Mouse (Mus musculus): ENCODE results near the gene Hist1h4h. TPM values are rescaled to one million over a fixed set of nuclear protein-coding genes. Genes with fewer than 3 reads are reported as not detected.

Gene Hist1h4h
- polyA plus RNA-seq, 1 experiment = 10.2 TPM

Other genes starting within 250 kb of the Hist1h4h start
- 0.19 and 0.23 TPM in 2 replicates for gene Zfp322a, start 161.8 kb upstream of the Hist1h4h start, polyA plus RNA-seq (2012; rRNA removed)
- 0.47 and 0.56 TPM in 2 replicates for gene Abt1, start 107.2 kb upstream of the Hist1h4h start, polyA plus RNA-seq (2012; rRNA removed)
- 0.02 TPM in 2 replicates for gene Btn1a1, start 65.1 kb upstream of the Hist1h4h start, polyA plus RNA-seq (2012; rRNA removed)
- gene Btn2a2, start 42.2 kb upstream of the Hist1h4h start, polyA plus RNA-seq (2012; rRNA removed) = not detected in 2 replicates
- 126 and 148 TPM in 2 replicates for gene Hist1h2af, start 2.9 kb downstream of the Hist1h4h start, polyA plus RNA-seq (2012; rRNA removed)
- 15.8 and 18.3 TPM in 2 replicates for gene Hist1h3g, start 4.4 kb downstream of the Hist1h4h start, polyA plus RNA-seq (2012; rRNA removed)
- gene Hist1h2bh, start 12.3 kb downstream of the Hist1h4h start, polyA plus RNA-seq (2012; rRNA removed) = 0.87 and 1.9 TPM in 2 replicates
- 4.2 and 5.6 TPM in 2 replicates for gene Hist1h3f, start 13.0 kb downstream of the Hist1h4h start, polyA plus RNA-seq (2012; rRNA removed)
- 2.2 and 2.4 TPM in 2 replicates for gene Hist1h4f, start 20.6 kb downstream of the Hist1h4h start, polyA plus RNA-seq (2012; rRNA removed)
- 0.04 and 0.10 TPM in 2 replicates for gene Hist1h1d, start 22.2 kb downstream of the Hist1h4h start, polyA plus RNA-seq (2012; rRNA removed)
- 13.8 and 14.4 TPM in 2 replicates for gene Hist1h3e, start 31.3 kb downstream of the Hist1h4h start, polyA plus RNA-seq (2012; rRNA removed)
- 3.3 and 7.8 TPM in 2 replicates for gene Hist1h2ae, start 40.2 kb downstream of the Hist1h4h start, polyA plus RNA-seq (2012; rRNA removed)
- gene Hist1h2bg, start 40.3 kb downstream of the Hist1h4h start, polyA plus RNA-seq (2012; rRNA removed) = 15.0 and 22.9 TPM in 2 replicates
- gene Hist1h2bf, start 43.1 kb downstream of the Hist1h4h start, polyA plus RNA-seq (2012; rRNA removed) = 5.2 and 7.1 TPM in 2 replicates
- gene Hist1h2ad, start 43.3 kb downstream of the Hist1h4h start, polyA plus RNA-seq (2012; rRNA removed) = 2.5 and 3.6 TPM in 2 replicates
- gene Hist1h3d, start 44.7 kb downstream of the Hist1h4h start, polyA plus RNA-seq (2012; rRNA removed) = 5.2 and 6.2 TPM in 2 replicates
- gene Hist1h4d, start 50.5 kb downstream of the Hist1h4h start, polyA plus RNA-seq (2012; rRNA removed) = 3.2 and 3.6 TPM in 2 replicates
- 1.1 TPM in 2 replicates for gene Hist1h2be, start 90.1 kb downstream of the Hist1h4h start, polyA plus RNA-seq (2012; rRNA removed)
- gene Hist1h1e, start 91.5 kb downstream of the Hist1h4h start, polyA plus RNA-seq (2012; rRNA removed) = 0.74 and 1.3 TPM in 2 replicates
- gene Hist1h2ac, start 152.9 kb downstream of the Hist1h4h start, polyA plus RNA-seq (2012; rRNA removed) = 0.47 and 0.76 TPM in 2 replicates
- gene Hist1h2bc, start 153.1 kb downstream of the Hist1h4h start, polyA plus RNA-seq (2012; rRNA removed) = 117 and 165 TPM in 2 replicates
- not detected in 2 replicates for gene Hist1h1t, start 164.8 kb downstream of the Hist1h4h start, polyA plus RNA-seq (2012; rRNA removed)
- 2.2 and 4.1 TPM in 2 replicates for gene Hist1h4c, start 167.4 kb downstream of the Hist1h4h start, polyA plus RNA-seq (2012; rRNA removed)
- 3.3 and 4.5 TPM in 2 replicates for gene Hfe, start 179.8 kb downstream of the Hist1h4h start, polyA plus RNA-seq (2012; rRNA removed)
- gene Hist1h1c, start 207.8 kb downstream of the Hist1h4h start, polyA plus RNA-seq (2012; rRNA removed) = 24.5 and 35.7 TPM in 2 replicates
- gene Hist1h3c, start 214.6 kb downstream of the Hist1h4h start, polyA plus RNA-seq (2012; rRNA removed) = 7.1 and 11.9 TPM in 2 replicates
- 3.8 and 4.6 TPM in 2 replicates for gene Hist1h2bb, start 215.7 kb downstream of the Hist1h4h start, polyA plus RNA-seq (2012; rRNA removed)
- 5.1 and 8.7 TPM in 2 replicates for gene Hist1h2ab, start 220.1 kb downstream of the Hist1h4h start, polyA plus RNA-seq (2012; rRNA removed)
- gene Hist1h3b, start 221.2 kb downstream of the Hist1h4h start, polyA plus RNA-seq (2012; rRNA removed) = 10.6 and 14.9 TPM in 2 replicates
- 5.1 TPM in 1 of 2 replicates, not detected in the other for gene Hist1h4b, start 226.0 kb downstream of the Hist1h4h start, polyA plus RNA-seq (2012; rRNA removed)
- gene Hist1h4a, start 230.2 kb downstream of the Hist1h4h start, polyA plus RNA-seq (2012; rRNA removed) = 1.1 and 3.0 TPM in 2 replicates
- gene Hist1h3a, start 231.3 kb downstream of the Hist1h4h start, polyA plus RNA-seq (2012; rRNA removed) = 10.0 and 13.1 TPM in 2 replicates
- gene Hist1h1a, start 232.6 kb downstream of the Hist1h4h start, polyA plus RNA-seq (2012; rRNA removed) = 0.09 and 0.20 TPM in 2 replicates
- gene Trim38, start 238.9 kb downstream of the Hist1h4h start, polyA plus RNA-seq (2012; rRNA removed) = not detected in 2 replicates

Measured in stomach, adult 2 months (tissue).